In the genomic region with DNA sequence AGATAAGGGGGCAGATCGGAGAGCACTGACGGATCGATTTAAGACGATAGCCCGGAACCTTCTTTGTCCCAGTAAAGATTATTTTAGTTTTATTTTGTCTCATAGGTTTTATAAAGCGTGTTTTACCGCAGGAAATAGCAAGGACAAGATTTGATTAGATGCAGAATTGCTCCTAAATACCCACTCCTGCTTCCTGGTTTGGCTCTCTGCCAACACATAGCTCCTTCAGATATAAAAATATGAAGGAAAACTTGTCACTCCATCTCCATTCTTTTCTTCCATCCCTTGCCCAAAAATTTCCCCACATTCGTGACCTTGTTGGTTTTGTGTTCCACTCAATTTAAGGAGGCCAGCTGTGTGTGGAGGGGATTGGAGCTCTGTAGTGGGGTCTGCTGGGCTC, we compare ENCODE assay signal across 9 mouse cellular contexts. TPM values are rescaled to one million over a fixed set of nuclear protein-coding genes. Genes with fewer than 3 reads are reported as not detected.
DNase-seq lines count a peak whose midpoint lies in the region; ATAC-seq and TF ChIP-seq lines count a peak whose summit lies in the region.
"Had no signal": no experiment of that assay in that cellular context is flagged by ENCODE, and none has a peak within 500 bp of the region (broad histone marks: within the 10 kb centered on the region; RNA-seq: fewer than 3 reads in every experiment).

No protein-coding gene starts in this region.

- DNase-seq in heart, postnatal 14 days, result no peak
- peak; percentile 55 for DNase-seq in MN1 (ENCODE audit: low spot score)
- peak; percentile 26 for DNase-seq in forebrain, postnatal 0 days
- no peak for DNase-seq in midbrain, embryonic 10.5 days (ENCODE audit: low spot score)
- DNase-seq in testis, postnatal 10 days (ENCODE audit: low spot score), result no peak
- DNase-seq in natural killer cell, adult 2 months (ENCODE audit: low spot score in 2 of 2), result no peak
- DNase-seq in layer of hippocampus, adult 11-12 months (ENCODE audit: low spot score), result no peak

- intact Hi-C loops in heart, postnatal 14 days (cut with DNase I), result no loop called here

- peaks cover 14% of the 10 kb centered on the region for H3K27me3 ChIP-seq in heart, embryonic 15.5 days
- H3K27me3 ChIP-seq in forebrain, postnatal 0 days (ENCODE audit: insufficient read depth, low read length), result no peaks in the 10 kb centered on the region
- H3K27me3 ChIP-seq in midbrain, embryonic 10.5 days (ENCODE audit: low read depth, poor library complexity, severe bottlenecking), result peaks cover 21% of the 10 kb centered on the region
- H3K27me3 ChIP-seq: Patski had no signal

- H3K9me3 ChIP-seq in heart, embryonic 15.5 days (replicated peaks), result no peaks in the 10 kb centered on the region
- H3K9me3 ChIP-seq in forebrain, postnatal 0 days (ENCODE audit: low read length), result no peaks in the 10 kb centered on the region
- H3K9me3 ChIP-seq in midbrain, embryonic 10.5 days (replicated peaks), result no peaks in the 10 kb centered on the region

- H3K9ac ChIP-seq in heart, embryonic 15.5 days, result no peak overlapping the region
- peak overlapping the region; percentile 81 for H3K9ac ChIP-seq in forebrain, postnatal 0 days

- 9% methylated on average over 8 of the region's 8 CpGs for WGBS in heart, embryonic 15.5 days
- WGBS in forebrain, postnatal 0 days, result 4% methylated on average over 8 of the region's 8 CpGs
- WGBS in midbrain, embryonic 10.5 days, result 7% methylated on average over 8 of the region's 8 CpGs

- H3K4me1 ChIP-seq in heart, embryonic 15.5 days (replicated peaks), result peaks cover 9% of the 10 kb centered on the region
- H3K4me1 ChIP-seq in forebrain, postnatal 0 days (ENCODE audit: insufficient read depth), result peaks cover 18% of the 10 kb centered on the region
- H3K4me1 ChIP-seq in midbrain, embryonic 10.5 days, result peaks cover 25% of the 10 kb centered on the region

- ATAC-seq in heart, embryonic 15.5 days (replicated peaks; ENCODE audit: insufficient number of reproducible peaks, insufficient read depth, low FRiP score, low read depth), result no peak
- no peak for ATAC-seq in forebrain, postnatal 0 days

- no peak for TF ChIP-seq CTCF in forebrain, postnatal 0 days (IDR thresholded peaks at IDR 0.05; ENCODE audit: low read depth)

- no peaks in the 10 kb centered on the region for H3K36me3 ChIP-seq in heart, embryonic 15.5 days
- no peaks in the 10 kb centered on the region for H3K36me3 ChIP-seq in forebrain, postnatal 0 days (ENCODE audit: insufficient read depth)
- no peaks in the 10 kb centered on the region for H3K36me3 ChIP-seq in midbrain, embryonic 10.5 days

- H3K4me2 ChIP-seq in heart, embryonic 15.5 days, result peak overlapping the region; percentile 100
- H3K4me2 ChIP-seq in forebrain, postnatal 0 days (ENCODE audit: low read depth), result peak overlapping the region; percentile 92

- H3K4me3 ChIP-seq in heart, embryonic 15.5 days, result peak overlapping the region; percentile 69
- peak overlapping the region; percentile 75 for H3K4me3 ChIP-seq in forebrain, postnatal 0 days (ENCODE audit: low read depth, low read length)
- H3K4me3 ChIP-seq in midbrain, embryonic 10.5 days, result peak overlapping the region; percentile 89

- H3K27ac ChIP-seq in heart, embryonic 15.5 days, result no peak overlapping the region
- no peak overlapping the region for H3K27ac ChIP-seq in forebrain, postnatal 0 days (ENCODE audit: low read depth, low read length)
- no peak overlapping the region for H3K27ac ChIP-seq in midbrain, embryonic 10.5 days (replicated peaks)

RNA-seq across cellular contexts. Expression of gene Lrp11, which starts 1.2 kb away (rescaled TPM):
- 1.1 and 2.1 TPM in 2 replicates for polyA plus RNA-seq in heart, embryonic 15.5 days (2015; fragmentation: Nextera tagmentation; extraction: Ambion mirVana)
- 1 to 10 TPM; 2.1 TPM for total RNA-seq in heart, postnatal 14 days (2021)
- total RNA-seq in forebrain, postnatal 0 days (2014; rRNA removed), result 113 and 115 TPM in 2 replicates
- 54.4 and 57.8 TPM in 2 replicates for polyA plus RNA-seq in forebrain, postnatal 0 days (2015; fragmentation: Nextera tagmentation; extraction: Ambion mirVana)
- polyA plus RNA-seq in midbrain, embryonic 10.5 days (2016; fragmentation: Nextera tagmentation; extraction: Ambion mirVana), result 6.9 and 8.8 TPM in 2 replicates

Comparison
In these comparisons a context has a peak if more than half of its experiments do, and no peak if none do; other contexts are left out.
1. DNase-seq: peak in MN1 (single experiment) and forebrain, postnatal 0 days (single experiment); none in heart, postnatal 14 days (0 of 2), midbrain, embryonic 10.5 days (single experiment), testis, postnatal 10 days (single experiment), natural killer cell, adult 2 months (0 of 2) and layer of hippocampus, adult 11-12 months (single experiment).
2. Peak in every context shown above with its lines, with median percentiles within 50 percentile points of each other: H3K4me3 ChIP-seq.